Mouse (Mus musculus) cerebellum, adult 2 months (tissue): ENCODE measurements around the gene Apaf1. TPM values are rescaled to one million over a fixed set of nuclear protein-coding genes. Genes with fewer than 3 reads are reported as not detected.
A peak's percentile ranks its signal among the peaks of the same experiment; 100 is the strongest.

Source experiments
- DNase-seq, 2 experiments: peaks; one replicate each; pipeline ENCODE4 v3.0.0; 2021
- H3K27ac ChIP-seq: fragments of 200-500 bp; 2 replicates; pipeline ENCODE4 v1.5.1; 2012; ENCODE audit warnings: low read length, control low read depth, inconsistent platforms; ENCODE audit not compliant: insufficient read depth
- H3K27me3 ChIP-seq: fragments of 200-500 bp; 2 replicates; pipeline ENCODE4 v1.6.1; 2012; ENCODE audit warnings: inconsistent platforms, mild to moderate bottlenecking, low read length, moderate library complexity; ENCODE audit not compliant: control insufficient read depth, insufficient read depth
- H3K4me1 ChIP-seq: fragments of 200-500 bp; 2 replicates; pipeline ENCODE4 v1.6.1; 2011; ENCODE audit warnings: low read length; ENCODE audit not compliant: control insufficient read depth, insufficient read depth
- H3K4me3 ChIP-seq: fragments of 200-500 bp; replicated peaks from 2 replicates; pipeline ENCODE3; 2011; ENCODE audit warnings: mild to moderate bottlenecking, low read depth, low read length, control low read depth; ENCODE audit not compliant: insufficient read depth
- CTCF ChIP-seq: fragments of 200-500 bp; IDR thresholded peaks from 2 replicates; pipeline ENCODE4 v1.5.1; 2011; ENCODE audit warnings: low read depth, mild to moderate bottlenecking, control low read depth, low read length, moderate library complexity, borderline replicate concordance; ENCODE audit not compliant: insufficient read depth
- POLR2A ChIP-seq: fragments of 200-500 bp; IDR thresholded peaks from 2 replicates; pipeline ENCODE4 v1.6.1; 2011; ENCODE audit warnings: low read length, control low read depth, borderline replicate concordance; ENCODE audit not compliant: insufficient read depth
- WGBS: fragments of 180-500 bp; shearing (Covaris S2); methylation state at CpG from one replicate; pipeline ENCODE4 v1.1.7; 2018; 5-methylcytosine and 5-hydroxymethylcytosine counted together
- polyA plus RNA-seq: library from polyadenylated mRNA; depleted of rRNA; stranded (reverse); fragments of >200 nt; gene quantifications from 2 replicates; pipeline ENCODE4 v1.2.3, GENCODE M21; 2012; rRNA removed

Gene Apaf1
- polyA plus RNA-seq, 1 experiment = 6.5 TPM

DNA sequence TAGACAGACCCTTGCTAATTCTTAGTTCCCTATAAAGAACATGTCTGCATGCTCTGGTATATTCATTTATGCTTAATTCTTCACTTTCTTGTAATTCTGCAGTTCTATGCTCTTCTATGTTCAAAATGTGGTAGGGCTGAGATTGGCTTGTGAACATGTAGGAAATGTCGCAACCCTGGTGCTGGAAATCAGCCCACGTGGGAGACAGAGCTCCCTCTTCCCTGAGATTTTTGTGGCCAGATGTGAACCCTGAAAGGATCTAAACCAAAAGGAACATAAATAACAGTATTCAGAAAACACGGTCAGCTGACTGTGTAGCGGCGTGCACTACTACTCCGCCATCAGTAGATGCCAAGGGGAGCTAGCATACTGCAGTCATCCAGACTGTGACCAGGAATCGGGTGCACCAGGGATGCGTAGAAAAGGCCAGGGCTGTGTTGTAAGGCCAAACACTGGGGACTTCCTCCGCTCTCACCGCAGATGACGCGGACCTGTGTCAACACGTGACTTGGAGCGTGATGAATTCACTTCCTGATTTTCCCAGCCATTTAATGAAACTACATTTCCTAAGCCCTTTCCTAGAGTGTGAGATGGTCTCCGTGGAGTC, 129.4 kb downstream of the Apaf1 start:
- TF ChIP-seq POLR2A (no peak), CTCF (no peak)
- H3K27ac ChIP-seq = no peak overlapping the region
- WGBS = 92% methylated on average over 15 of the region's 15 CpGs
- DNase-seq = no peak
- H3K4me1 ChIP-seq = no peaks in the 10 kb centered on the region
- H3K4me3 ChIP-seq = no peak overlapping the region
- H3K27me3 ChIP-seq = no peaks in the 10 kb centered on the region

DNA sequence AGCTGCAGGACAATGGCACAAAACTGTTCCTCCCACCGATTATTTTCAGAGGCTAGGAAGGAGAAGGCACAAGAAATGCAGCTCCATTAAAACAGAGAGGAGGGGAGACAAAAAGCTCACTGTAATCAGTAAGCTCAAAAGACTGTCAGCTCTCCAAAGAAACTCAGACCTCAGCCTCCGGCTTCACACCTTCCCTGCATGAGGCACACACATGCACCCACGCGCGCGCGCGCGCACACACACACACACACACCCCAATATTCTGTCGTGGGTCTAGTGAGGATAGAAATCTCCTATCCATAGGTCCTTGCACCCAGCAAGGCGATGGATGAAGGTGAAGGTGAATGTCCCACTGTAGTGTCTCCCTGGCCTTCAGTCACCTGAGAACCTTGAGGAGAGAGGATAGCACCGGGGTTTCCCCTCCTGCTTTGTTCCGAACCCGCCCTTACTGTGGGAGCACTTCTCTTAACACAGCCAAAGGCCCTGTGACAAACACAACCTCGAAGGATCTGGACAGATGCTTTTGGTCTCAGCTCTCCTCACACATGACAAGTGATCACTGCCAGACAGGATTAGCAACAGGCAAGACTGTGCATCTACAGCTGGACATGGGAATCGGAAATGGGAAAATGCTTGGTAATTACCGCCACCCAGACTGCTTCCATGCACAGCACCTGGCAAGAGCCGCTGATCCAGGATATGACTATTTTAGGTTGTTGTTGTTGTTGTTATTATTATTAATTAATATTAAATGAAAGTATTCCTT, 134.8 kb downstream of the Apaf1 start:
- 88% methylated on average over 18 of the region's 18 CpGs for WGBS
- TF ChIP-seq POLR2A (no peak), CTCF (no peak)
- Histone ChIP-seq H3K4me3 (no peak overlapping the region), H3K27ac (no peak overlapping the region), H3K4me1 (no peaks in the 10 kb centered on the region), H3K27me3 (no peaks in the 10 kb centered on the region)
- no peak for DNase-seq

DNA sequence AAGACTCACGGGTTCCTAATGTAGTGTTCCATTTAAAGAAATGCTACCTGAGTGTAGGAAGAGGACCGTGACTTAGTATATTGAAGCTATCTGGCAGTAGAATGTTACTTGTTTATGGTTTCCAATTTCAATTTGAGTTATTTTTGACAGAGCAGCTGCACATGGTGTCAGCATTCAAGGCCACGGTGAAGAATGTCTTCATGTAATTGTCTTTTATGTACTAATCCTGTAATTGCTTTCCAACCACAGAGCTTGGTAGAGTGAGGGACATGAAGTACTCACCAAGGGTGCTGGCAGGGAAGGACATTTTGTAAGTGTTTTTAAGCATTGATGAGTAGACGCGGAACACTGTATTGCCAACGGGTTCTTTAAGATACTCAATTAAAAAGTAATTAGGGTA, 135.5 kb downstream of the Apaf1 start:
- Histone ChIP-seq H3K27me3 (no peaks in the 10 kb centered on the region), H3K27ac (no peak overlapping the region), H3K4me1 (peaks cover 4% of the 10 kb centered on the region; the same call in 1 of the 2 replicates), H3K4me3 (no peak overlapping the region)
- DNase-seq = no peak
- 85% methylated on average over 6 of the region's 6 CpGs for WGBS
- TF ChIP-seq CTCF (no peak), POLR2A (no peak)

DNA sequence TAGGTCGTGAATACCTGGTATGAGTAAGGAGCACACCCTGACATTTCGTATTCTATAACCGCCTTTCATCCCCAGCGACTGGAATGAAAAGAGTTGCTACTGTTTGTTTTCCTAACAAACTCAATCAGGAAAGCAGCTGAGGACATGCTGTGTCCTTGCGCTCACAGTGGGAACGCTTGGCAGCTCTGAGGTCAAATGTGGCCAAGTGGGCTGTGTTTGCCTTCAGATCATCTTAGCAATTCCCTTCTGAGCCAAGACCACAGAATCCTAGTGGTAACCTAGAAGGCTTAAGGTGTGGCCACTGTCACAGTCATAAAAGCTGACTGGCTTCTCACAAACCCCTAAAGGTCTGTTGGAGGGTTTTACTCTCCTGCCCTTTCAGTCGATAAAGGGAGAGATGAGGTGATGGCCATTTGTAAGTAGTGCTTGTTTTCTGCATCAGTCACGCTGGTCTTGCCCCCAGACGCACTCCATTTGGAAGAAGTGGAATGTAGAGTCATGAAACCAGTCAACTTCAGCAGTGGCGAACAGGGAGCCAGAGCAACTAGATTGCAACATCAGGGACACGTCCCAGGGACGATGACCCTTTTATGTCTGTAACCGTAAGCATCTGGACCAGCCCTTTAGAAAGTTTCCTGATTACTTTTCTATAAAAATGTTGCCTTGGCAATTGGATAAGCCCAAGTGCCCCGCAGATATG, 140.4 kb downstream of the Apaf1 start:
- TF ChIP-seq POLR2A = no peak
- TF ChIP-seq CTCF = no peak
- Histone ChIP-seq H3K4me1 (peaks cover 8% of the 10 kb centered on the region), H3K4me3 (no peak overlapping the region), H3K27me3 (no peaks in the 10 kb centered on the region), H3K27ac (no peak overlapping the region)
- WGBS = 46% methylated on average over 14 of the region's 14 CpGs
- peak; percentile 65 to 73 for DNase-seq

DNA sequence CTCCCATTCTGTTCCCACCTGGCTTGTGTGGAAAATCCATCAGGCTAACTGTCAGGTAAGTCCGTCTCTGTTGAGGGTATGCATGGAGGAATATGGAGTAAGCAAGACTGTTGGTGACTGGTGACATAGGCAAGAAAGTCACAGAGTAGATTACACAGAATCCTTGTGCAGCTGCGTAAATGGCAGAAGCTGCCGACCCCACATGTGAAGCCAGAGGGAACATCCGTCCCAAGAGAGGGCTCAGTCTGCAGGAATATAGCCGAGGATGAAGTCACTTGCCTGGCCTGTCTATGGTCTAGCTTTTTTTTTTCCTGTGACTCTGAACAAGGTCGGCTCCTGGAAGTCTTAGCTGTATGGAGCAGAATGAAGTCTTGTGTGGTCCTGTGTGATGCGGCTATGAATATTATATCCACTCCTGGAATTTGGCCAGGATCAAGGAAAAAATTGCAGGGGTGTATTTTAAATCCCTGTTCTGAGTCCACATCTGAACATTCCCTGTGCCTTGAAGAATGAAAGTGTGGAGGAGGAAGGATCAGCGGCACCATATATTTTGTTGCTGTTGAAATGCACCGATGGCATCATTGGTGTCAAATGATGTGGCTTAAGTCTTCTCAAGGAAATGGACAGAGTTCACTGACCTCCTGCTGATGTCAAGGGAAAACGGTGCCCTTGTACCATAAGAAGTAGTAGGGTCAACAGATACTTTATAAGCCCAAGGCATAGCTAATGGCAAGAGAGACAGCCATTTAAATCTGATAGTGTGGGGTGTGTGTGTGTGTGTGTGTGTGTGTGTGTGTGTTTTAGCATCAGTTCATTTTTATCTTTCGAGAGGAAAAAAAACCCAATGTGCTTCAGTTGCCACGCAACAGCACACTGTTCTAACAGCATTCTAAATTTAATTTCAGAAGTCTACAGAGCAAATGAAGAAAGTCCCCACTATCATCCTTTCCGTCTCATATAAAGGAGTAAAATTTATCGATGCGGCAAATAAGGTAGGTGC, 141.7 kb downstream of the Apaf1 start:
- TF ChIP-seq POLR2A (no peak), CTCF (no peak)
- Histone ChIP-seq H3K27me3 (no peaks in the 10 kb centered on the region), H3K4me1 (peaks cover 8% of the 10 kb centered on the region), H3K27ac (no peak overlapping the region), H3K4me3 (no peak overlapping the region)
- peak in 1 of 2 experiments; percentile 20 for DNase-seq
- WGBS = 85% methylated on average over 15 of the region's 15 CpGs

Other genes with a start within 250 kb of the Apaf1 start
- 15.1 and 15.7 TPM in 2 replicates for gene Ikbip, start 170 bp upstream of the Apaf1 start, polyA plus RNA-seq
- gene Slc25a3, start 41.3 kb upstream of the Apaf1 start, polyA plus RNA-seq = 772 and 804 TPM in 2 replicates
- 47.5 and 49.8 TPM in 2 replicates for gene Tmpo, start 98.5 kb upstream of the Apaf1 start, polyA plus RNA-seq